Comparison of ENCODE assay signal across 9 mouse cellular contexts in the genomic region with DNA sequence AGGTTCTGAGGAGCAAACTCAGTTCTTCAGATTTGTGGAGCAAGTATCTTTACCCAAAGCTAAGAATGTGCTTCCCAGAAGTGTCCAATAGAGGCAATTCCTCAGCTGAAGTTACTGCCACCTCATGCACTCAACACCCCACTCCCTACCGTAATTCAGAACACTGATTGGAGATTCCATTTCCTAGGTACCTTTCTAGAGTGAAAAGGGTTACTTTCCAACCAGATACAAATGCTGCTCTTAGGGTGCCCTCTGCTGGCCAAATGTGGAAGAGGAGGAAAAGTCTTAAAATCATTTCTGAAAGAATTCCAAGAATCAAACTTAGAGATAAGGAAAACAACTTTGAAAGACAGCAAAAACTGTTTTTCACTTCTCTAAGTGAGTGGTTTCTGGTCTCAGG. TPM values are rescaled to one million over a fixed set of nuclear protein-coding genes. Genes with fewer than 3 reads are reported as not detected.
A peak's percentile ranks its signal among the peaks of the same experiment; 100 is the strongest.
DNase-seq lines count a peak whose midpoint lies in the region; ATAC-seq and TF ChIP-seq lines count a peak whose summit lies in the region.
"Had no signal": no experiment of that assay in that cellular context is flagged by ENCODE, and none has a peak within 500 bp of the region (broad histone marks: within the 10 kb centered on the region; RNA-seq: fewer than 3 reads in every experiment).

No protein-coding gene starts in this region.

- no peaks in the 10 kb centered on the region for H3K27me3 ChIP-seq in cerebellum, adult 2 months (ENCODE audit: control insufficient read depth, insufficient read depth, low read length)
- H3K27me3 ChIP-seq in hindbrain, embryonic 14.5 days (ENCODE audit: control insufficient read depth, insufficient read depth, low read length), result no peaks in the 10 kb centered on the region

- 2% methylated on average over 1 of the region's 1 CpGs for WGBS in cerebellum, adult 2 months
- 9% methylated on average over 1 of the region's 1 CpGs for WGBS in hindbrain, embryonic 14.5 days

- TF ChIP-seq CTCF in cerebellum, adult 2 months (IDR thresholded peaks at IDR 0.05; ENCODE audit: borderline replicate concordance, insufficient read depth, low read depth, low read length), result peak; percentile 47; the same call in 1 of the 2 replicates

- no peak for ATAC-seq in hindbrain, embryonic 14.5 days (ENCODE audit: low FRiP score)

- no peak overlapping the region for H3K9ac ChIP-seq in hindbrain, embryonic 14.5 days

- H3K4me3 ChIP-seq in cerebellum, adult 2 months (replicated peaks; ENCODE audit: insufficient read depth, low read depth, low read length), result no peak overlapping the region
- H3K4me3 ChIP-seq in hindbrain, embryonic 14.5 days (replicated peaks; ENCODE audit: low read length), result no peak overlapping the region
- H3K4me3 ChIP-seq: megakaryocyte, embryonic 14.5 days had no signal

- no peak overlapping the region for H3K27ac ChIP-seq in cerebellum, adult 2 months (ENCODE audit: insufficient read depth, low read length)
- no peak overlapping the region for H3K27ac ChIP-seq in hindbrain, embryonic 14.5 days

- no peaks in the 10 kb centered on the region for H3K36me3 ChIP-seq in hindbrain, embryonic 14.5 days (replicated peaks; ENCODE audit: control insufficient read depth, insufficient read depth)

- no peaks in the 10 kb centered on the region for H3K9me3 ChIP-seq in hindbrain, embryonic 14.5 days (ENCODE audit: control insufficient read depth, low read length)
- H3K9me3 ChIP-seq: megakaryocyte, embryonic 14.5 days had no signal

- DNase-seq in cerebellum, adult 2 months, result peak; percentile 29 to 61
- no peak for DNase-seq in cerebellum, adult 9-11 months
- peak; percentile 76 to 96 for DNase-seq in adrenal gland, adult (ENCODE audit: inconsistent age in 2 of 2, low spot score in 1 of 2)
- peak; percentile 63 for DNase-seq in embryo, embryonic 11.5 days (ENCODE audit: low read depth, low spot score)
- DNase-seq in hindbrain, embryonic 14.5 days (ENCODE audit: low spot score), result peak; percentile 88
- peak; percentile 64 to 90 for DNase-seq in layer of hippocampus, postnatal 25 days (ENCODE audit: extremely low spot score in 1 of 2, low spot score in 1 of 2)
- DNase-seq in lung, postnatal 4 days, result peak; percentile 28 to 82
- peak; percentile 12 to 23 for DNase-seq in right cerebral cortex, postnatal 36 days (ENCODE audit: low spot score in 2 of 2)

- no peaks in the 10 kb centered on the region for H3K4me1 ChIP-seq in cerebellum, adult 2 months (ENCODE audit: control insufficient read depth, insufficient read depth, low read length)
- H3K4me1 ChIP-seq in hindbrain, embryonic 14.5 days (replicated peaks; ENCODE audit: control insufficient read depth, insufficient read depth, low read length), result no peaks in the 10 kb centered on the region

- no peak overlapping the region for H3K4me2 ChIP-seq in hindbrain, embryonic 14.5 days (replicated peaks)

- TF ChIP-seq POLR2A in cerebellum, adult 2 months (IDR thresholded peaks at IDR 0.05; ENCODE audit: borderline replicate concordance, insufficient read depth, low read length), result no peak

RNA-seq across cellular contexts. Expression of a gene that starts 4.3 kb away (rescaled TPM):
- not detected in 2 replicates for polyA plus RNA-seq in cerebellum, adult 2 months (2012; rRNA removed)
- polyA plus RNA-seq in hindbrain, embryonic 14.5 days (2014; fragmentation: Nextera tagmentation; extraction: Ambion mirVana), result not detected in 2 replicates
- total RNA-seq in layer of hippocampus, postnatal 25 days (2021), result not detected

RNA-seq across cellular contexts. Expression of a gene that starts 35.8 kb away (rescaled TPM):
- 0.90 and 0.97 TPM in 2 replicates for polyA plus RNA-seq in cerebellum, adult 2 months (2012; rRNA removed)
- polyA plus RNA-seq in hindbrain, embryonic 14.5 days (2014; fragmentation: Nextera tagmentation; extraction: Ambion mirVana), result 1.2 and 1.7 TPM in 2 replicates
- total RNA-seq in layer of hippocampus, postnatal 25 days (2021), result 1 to 10 TPM in 1 of 2 experiments, under 1 TPM in 1; 0.69 to 1.0 TPM

RNA-seq across cellular contexts. Expression of a gene that starts 59.7 kb away (rescaled TPM):
- 28.9 and 29.9 TPM in 2 replicates for polyA plus RNA-seq in cerebellum, adult 2 months (2012; rRNA removed)
- 5.8 and 8.0 TPM in 2 replicates for polyA plus RNA-seq in hindbrain, embryonic 14.5 days (2014; fragmentation: Nextera tagmentation; extraction: Ambion mirVana)
- 10 to 100 TPM; 12.6 to 15.9 TPM for total RNA-seq in layer of hippocampus, postnatal 25 days (2021)
